Mouse (Mus musculus) kidney, adult 18-20 months (tissue): ENCODE results near the gene Zc3h14.

ENCODE experiments used
- DNase-seq: peaks from one replicate; pipeline ENCODE4 v3.0.0; 2021

Zc3h14 gene

DNA sequence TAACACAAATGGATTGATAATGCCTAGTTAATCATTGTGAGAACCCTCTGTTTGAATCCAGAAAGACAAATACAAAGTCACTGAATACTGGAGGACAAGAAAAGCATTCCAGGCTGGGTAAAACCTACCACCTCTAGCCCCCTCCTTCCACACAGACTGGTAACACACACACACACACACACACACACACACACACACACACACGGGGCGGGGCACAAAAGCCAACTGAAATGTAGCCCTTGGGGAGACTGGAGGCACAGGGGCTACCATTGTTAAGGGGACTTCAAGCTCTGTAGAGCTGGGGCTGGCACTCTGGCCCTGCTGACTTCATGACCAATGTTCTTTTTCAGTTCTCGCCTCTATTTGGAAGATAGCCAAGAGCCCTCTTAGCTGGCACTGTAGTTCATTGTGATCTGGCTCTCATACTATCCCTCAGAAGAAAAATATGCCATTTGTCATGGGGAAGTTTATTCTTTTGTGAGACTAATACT lies 5.7 kb upstream of the Zc3h14 start:
- no peak for DNase-seq

DNA sequence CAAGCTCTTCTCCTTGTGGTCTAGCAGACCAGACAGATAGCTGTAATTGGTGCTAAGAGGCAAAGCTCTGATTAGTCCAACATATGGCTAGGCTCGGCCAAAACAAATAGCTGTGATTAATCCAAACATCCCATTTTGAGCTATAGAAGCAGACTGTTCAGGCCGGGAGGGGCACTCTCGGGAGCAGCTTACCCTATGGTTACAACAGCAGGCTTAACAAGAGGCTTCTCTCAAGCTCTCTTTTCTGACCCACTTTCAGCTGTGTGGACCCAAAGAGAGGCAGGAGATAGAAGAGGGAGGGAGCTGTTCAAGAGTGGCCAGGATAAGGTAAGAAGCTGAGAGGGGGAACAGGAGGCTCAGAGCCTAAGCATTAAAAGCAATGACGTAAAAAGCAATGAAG lies 1.1 kb upstream of the Zc3h14 start:
- no peak for DNase-seq

DNA sequence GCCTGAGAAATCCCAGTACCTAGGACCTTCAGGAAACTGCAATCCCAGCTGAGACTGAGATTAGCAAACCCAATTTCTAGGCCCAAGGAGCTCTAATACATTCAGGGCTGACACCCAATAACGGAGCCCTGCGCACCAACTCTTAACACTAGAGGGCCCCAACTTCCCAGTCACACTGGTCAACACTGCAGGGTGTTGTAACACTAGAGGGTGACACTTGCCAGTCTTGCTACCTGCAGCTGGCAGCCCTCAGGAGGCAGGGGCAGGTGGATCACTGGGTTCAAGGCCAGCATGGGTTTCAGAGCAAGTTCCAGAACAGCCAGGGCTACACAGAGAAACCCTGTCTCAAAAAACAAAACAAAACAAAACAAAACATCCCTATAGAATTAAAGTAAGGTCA lies 633 bp upstream of the Zc3h14 start:
- peak; percentile 71 for DNase-seq

DNA sequence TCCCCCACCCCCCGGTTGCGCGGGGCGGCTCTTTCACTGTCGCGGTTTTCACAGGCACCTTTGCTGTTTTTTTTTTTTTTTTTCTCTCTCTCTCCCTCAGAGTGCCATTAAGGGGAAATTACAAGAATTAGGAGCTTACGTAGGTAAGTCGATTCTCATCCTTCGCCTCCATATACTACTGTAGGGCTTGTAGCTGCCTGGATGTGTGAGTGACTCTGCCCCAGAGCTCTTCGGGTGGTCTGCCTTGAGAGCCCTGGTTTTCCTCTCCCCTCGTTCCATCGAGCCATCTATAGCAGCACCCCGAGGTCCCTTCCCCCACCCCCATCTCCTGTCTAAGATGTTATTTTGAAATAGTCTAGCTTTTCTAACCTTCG lies 603 bp downstream of the Zc3h14 start:
- DNase-seq, result no peak

DNA sequence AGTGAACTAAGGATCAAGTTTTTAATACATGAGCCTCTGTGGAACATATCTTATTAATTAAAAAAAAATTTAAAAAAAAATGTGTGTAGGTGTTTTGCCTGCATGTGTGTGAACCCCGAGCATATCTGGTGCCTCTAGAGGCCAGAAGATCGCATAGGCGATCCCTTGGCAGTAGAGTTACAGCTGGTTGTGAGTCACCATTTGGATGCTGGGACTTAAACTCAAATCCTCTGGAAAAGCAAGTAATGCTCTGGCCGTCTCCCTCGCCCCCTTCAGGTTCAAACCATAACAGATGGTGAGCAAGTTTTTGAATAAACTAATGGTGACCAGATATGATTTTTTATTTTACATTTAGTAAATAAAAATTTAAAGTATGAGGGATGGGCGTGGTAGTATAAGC lies 10.9 kb downstream of the Zc3h14 start:
- DNase-seq, result no peak

DNA sequence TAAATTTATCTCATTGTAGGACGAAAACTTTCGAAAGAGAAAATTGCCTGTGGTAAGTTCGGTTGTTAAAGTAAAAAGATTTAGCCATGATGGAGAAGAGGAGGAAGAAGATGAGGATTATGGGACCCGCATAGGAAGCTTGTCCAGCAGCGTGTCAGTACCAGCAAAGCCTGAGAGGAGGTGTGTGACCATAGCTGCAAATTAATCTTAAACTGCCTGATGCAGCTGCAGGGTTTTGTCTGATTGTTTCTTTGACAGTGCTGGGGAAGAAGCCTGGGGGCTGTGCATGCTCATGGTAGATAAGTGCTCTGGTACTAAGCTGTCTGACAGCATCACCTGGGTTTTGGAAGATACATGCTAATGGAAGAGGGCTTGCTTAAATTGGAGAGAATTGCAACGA lies 12.9 kb downstream of the Zc3h14 start:
- DNase-seq, result no peak

DNA sequence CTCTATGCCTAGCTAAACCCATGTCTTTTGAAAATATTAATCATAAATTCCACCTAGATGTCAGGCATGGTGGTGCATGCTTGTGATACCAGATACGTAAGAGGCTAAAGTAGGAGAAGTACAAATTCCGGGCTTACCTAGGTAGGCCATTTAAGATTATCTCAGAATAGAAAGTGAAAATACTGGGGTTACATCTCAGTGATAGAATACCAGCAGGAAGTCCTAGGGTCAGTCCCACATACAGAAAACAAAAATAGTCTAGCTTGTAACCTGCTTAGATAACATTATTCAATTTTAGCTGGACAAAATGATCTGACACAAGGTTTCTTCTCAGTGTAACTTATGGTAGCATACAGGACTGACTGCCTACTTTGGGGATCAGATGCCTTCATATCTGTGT lies 19.5 kb downstream of the Zc3h14 start:
- DNase-seq, result no peak

DNA sequence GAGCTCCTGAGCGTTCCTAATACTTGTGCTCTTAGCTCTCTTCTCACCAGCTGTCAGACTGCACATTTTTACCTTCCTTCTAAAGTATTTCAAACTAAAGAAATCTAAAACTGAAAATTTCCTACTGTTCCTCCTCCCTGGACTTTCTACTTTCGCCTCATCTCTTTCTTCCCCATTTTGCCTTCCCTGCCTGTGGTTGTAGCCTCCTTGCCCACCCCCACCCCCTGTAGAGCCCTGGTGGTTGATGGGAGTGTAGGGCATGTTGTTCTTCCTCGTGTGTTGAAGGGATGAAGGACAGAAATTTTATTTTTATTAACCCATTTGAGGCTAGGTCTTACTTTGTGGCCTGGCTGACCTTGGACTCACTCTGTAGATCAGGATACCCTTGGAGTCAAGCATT lies 30.7 kb downstream of the Zc3h14 start:
- DNase-seq, result no peak

DNA sequence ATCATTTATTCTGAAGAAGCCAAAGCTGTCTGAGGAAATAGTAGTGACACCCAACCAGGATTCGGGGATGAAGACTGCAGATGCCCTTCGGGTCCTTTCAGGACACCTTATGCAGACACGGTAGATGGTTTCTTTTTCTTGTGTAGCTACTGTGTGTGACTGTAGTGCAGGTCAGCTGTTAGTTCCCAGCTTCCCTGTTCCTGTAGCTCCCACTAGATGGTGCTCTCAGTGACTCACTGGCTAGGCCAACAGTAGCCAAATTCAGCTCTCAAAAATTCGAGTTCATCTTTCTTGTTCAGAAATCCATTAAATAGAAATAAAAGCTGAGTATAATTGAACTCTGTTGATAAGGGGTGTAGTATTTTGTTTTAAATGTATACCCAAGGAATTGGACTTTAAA lies 32.4 kb downstream of the Zc3h14 start:
- peak; percentile 26 for DNase-seq

DNA sequence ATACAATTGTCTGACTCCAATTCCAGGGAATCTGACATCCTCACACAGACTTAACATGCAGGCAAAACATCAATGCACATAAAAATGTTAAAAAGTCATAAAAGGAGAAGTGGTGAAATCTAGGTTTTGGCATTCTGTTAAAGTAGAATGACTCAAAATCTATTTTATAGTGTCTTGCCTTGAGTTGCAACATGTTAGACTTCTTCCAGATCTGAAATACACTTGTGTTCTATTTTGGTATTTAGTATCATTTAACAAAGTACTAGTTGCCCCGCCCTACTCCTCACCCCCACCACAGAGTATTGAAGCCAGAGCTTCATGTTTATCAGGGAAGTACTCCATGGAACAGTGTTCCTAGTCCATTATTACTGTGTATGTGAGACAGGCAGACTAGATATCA lies 37.5 kb downstream of the Zc3h14 start:
- no peak for DNase-seq

DNA sequence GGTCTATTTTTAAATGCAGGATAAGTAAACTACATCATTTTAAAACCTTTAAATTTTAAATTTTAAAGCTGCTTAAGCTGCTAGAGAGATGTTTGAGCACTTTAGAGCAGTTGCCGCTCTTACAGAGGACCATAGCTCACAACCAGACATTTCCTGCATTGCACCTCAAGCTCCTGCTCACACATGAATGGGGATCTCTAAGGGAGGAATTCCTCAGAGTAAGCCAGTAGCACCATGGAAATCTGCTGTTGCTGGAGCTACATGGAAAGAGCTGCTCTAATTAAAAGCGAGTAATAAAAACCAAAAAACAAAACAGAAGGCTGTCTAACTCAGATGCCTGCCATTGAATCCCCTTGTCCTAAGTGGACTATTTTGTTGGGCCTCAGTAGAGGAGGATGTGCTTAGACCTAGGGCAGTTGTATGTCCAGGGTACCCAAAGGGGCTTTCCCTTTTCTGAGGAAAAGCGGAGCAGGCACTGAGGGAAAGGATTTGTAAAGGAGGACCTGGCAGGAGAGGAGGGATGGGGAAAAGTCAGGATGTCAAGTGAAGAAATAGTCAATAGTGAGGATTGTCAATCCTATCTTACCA lies 49.1 kb downstream of the Zc3h14 start:
- DNase-seq, result no peak

DNA sequence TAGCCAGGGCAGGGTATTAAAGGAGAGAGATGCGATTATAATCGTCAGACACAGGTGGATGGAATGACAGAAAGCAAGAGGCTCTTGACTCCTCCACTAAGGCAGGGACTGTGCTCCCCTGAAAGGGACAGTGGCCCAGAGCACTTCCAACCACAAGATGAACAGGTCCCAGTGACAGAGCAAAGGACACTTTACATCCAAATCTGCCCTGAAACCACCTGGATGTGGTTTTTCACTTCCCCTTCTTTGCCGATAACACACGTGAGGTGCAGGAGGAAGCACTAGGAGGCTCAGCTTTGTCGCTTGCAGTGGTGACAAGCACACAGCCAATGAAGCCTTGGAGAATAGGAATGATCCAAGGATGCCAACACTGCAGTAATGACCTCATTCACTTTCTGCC lies 53.6 kb downstream of the Zc3h14 start:
- DNase-seq, result no peak

DNA sequence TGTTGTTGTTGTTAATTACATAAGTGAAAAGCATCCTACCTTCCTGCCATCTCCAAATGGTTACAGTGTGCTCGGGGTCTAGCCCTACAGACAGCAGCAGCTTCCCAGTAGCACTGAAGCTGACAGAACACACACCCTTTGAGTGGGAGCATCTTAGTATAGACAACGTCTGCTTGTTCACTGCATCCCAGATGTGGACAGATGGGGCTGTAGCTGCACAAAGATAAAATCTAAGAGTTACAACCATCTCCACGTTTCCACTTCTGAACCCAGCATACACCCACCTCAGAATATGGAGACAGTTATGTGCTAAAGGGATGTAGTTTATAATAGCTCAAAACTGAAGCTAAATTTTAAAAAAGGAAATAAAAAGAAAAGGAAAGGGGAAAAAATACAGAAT lies 55.5 kb downstream of the Zc3h14 start:
- DNase-seq, result no peak

DNA sequence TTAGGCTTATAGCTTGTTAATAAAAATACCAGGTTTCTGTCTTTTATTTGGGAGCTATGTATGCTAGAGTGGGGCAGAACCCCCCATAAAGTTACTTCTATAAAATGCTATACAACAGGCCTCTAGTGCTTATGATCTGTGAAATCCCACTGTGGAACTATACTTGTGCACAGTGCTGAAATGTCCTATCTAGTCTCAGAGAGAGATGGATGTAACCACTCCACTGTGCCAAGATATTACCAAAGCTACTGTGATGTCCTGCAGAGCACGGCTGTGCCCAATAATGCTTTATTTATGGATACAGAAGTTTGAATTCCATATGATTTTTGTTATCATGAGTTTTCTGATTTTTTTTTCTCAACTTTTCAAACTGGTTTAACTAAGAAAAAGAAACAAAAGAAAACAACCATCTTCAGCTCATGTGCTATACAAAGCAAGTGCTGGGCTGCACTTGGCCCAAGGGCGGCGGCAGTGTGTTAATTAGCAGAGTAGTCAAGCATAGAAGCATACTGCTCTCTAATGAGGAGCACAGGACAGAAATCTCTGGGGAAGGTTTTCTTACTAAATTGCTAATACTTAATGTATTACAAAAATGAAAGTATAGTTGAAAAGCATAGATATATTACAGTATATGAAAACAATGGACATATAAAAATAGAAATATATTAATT lies 57.4 kb downstream of the Zc3h14 start:
- no peak for DNase-seq

DNA sequence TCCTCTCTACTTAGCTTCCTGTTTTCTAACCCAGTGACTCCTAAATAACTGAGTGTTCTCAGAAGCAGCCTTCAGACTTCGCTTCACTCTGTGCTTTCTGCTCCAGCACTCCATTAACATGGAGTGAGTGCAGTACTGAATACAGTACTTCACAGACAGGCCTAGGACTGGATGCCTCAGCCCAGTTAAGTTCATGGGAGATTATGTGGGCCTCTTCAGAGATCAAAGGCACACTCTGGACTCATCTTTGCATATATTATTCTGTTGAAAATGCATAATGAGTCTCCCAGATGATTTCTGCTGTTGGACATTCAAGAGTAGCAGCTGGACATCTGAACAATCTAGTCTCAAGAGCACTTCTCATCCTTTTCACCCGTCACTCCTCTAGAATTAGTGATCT lies 74.0 kb downstream of the Zc3h14 start:
- no peak for DNase-seq

DNA sequence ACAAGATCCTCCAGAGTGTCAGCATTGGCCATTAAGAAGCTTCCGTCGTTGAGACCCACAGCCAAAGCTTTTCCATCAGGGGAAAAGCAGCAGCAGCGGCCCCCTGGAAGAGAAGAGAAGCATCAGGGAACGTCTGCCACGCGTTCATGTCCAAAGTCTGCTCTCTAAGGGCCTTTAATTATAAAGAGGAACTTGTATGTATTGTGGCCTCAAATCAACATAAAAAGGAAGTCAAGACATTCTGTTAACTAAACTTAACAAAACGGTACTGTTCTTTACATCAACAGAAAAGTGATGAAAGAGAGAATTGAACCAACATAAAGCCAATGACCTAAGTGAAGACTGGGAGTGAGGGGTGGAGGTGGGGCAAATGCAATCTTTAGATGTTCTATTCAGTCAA lies 84.4 kb downstream of the Zc3h14 start:
- DNase-seq, result no peak

DNA sequence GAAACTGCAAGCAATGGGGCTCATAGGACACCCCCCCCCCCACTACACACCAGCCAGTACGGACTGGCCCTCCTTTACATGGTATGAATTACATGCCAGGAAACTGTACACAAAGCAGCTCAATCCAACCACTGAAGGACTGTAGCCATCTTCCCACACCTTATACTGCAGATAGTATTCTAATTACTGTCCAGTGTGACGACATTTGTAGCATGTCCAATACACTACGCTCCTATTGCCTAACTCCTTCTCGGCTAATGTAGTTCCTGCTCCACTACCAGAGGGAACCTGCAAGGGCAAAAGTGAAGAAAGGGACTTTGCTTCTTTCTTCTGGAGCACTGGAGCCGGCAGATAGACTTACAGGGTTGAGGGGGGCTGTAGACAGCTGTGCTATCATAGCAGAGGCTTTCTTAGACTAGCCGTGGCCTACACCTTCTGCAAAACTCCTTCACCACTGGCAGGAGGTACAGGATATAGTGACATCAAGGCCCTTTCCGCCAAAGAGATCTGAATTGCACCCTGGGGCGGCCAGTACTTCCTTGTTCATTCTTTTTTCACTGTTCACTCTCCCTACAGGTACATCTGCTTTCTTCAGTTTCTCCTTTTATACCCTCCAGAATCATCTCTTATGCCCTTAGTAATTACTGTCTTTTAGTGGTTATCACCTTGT lies 86.3 kb downstream of the Zc3h14 start:
- DNase-seq, result no peak

DNA sequence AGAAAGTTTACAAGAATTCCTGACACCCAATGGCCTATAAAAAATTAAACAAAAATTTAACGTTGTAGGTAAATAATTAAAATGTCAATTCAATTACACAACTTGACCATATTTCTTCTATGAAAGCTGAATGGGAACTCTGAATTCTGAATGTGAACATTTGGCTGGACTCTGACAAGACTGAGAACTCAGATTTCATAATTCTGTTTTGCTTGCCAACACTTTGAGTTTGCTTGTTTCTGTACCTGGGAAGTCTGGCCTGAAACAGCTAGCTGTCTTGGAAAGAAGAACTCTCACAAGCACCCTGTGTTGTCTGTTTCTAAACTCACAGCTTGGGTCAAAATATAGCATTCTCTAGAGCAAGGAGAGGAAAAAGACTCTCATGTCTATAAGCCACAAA lies 87.1 kb downstream of the Zc3h14 start:
- DNase-seq, result no peak

DNA sequence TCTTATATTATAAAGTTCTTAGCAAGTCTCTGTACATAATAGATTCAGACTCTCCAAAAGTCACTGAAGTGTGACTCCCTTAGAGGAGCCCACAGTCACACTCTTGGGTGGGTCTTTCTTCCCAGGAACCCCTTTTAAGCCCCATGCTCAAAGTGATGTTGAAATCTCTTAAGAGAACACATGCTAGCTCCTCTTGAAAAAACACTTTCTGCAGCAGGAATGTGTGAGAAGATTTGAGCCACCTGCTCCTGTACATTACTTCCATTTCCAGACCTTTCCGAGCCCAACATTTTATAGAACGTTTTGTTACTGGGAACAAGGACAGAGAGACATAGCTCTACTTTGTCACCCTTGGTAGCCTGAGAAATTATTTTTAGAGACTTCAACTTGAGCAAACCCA lies 88.1 kb downstream of the Zc3h14 start:
- no peak for DNase-seq

DNA sequence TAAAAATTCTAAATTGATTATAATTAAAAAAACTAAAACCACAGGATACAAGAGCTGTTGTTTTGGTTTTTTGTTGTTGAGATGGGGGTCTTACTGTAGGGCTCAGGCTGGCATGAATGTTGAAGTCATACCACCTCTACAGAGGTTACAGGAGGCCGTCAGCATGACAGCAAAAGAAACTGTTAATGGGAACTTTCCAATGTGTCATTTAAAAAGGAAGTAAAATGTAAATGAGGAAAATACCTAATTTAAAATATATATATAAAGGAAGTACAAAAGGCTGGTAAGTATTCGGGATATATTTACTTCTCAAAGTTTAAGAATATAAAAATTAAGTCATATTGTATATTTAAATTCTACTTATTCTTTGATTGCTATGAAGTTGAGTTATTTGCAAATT lies 88.7 kb downstream of the Zc3h14 start:
- no peak for DNase-seq
